In genomic region chr4:141477681-141478102, GRCm38 (mm10) we compare ENCODE assay signal across 8 mouse cellular contexts. TPM values are rescaled to one million over a fixed set of nuclear protein-coding genes. Genes with fewer than 3 reads are reported as not detected.
DNase-seq lines count a peak whose midpoint lies in the region; ATAC-seq lines count a peak whose summit lies in the region.
"Had no signal": no experiment of that assay in that cellular context is flagged by ENCODE, and none has a peak within 500 bp of the region (broad histone marks: within the 10 kb centered on the region; RNA-seq: fewer than 3 reads in every experiment).

No protein-coding gene starts in this region.

- WGBS in neural tube, embryonic 14.5 days: 84% methylated on average over 16 of the region's 16 CpGs

- peaks cover 84% of the 10 kb centered on the region for H3K36me3 ChIP-seq in neural tube, embryonic 14.5 days (ENCODE audit: control insufficient read depth, insufficient read depth, low read length)

- 0 out of 2 replicates have a peak overlapping the region, but pooled peaks have one; percentile 35 for H3K27ac ChIP-seq in neural tube, embryonic 14.5 days (ENCODE audit: low read depth, low read length)

- no peak overlapping the region for H3K9ac ChIP-seq in neural tube, embryonic 14.5 days (replicated peaks; ENCODE audit: low read depth, low read length)

- no peaks in the 10 kb centered on the region for H3K4me1 ChIP-seq in neural tube, embryonic 14.5 days (ENCODE audit: control insufficient read depth, insufficient read depth, low read length)

- H3K27me3 ChIP-seq in neural tube, embryonic 14.5 days (ENCODE audit: control insufficient read depth, insufficient read depth, low read length): no peaks in the 10 kb centered on the region

- no peak for DNase-seq in neural tube, embryonic 10.5 days (ENCODE audit: extremely low spot score, low spot score)
- DNase-seq in cerebellum, postnatal 14 days: peak; percentile 97 to 98
- DNase-seq in heart, adult 8-10 months (ENCODE audit: low spot score): peak; percentile 65
- peak; percentile 38 for DNase-seq in left cerebral cortex, adult 11 months (ENCODE audit: low spot score)
- DNase-seq in naive thymus-derived CD4-positive, alpha-beta T cell, adult 2 months (ENCODE audit: low read depth): peak; percentile 16
- no peak for DNase-seq in thymus, postnatal 14 days

- no peak for ATAC-seq in neural tube, embryonic 14.5 days (ENCODE audit: low read depth)

- H3K4me3 ChIP-seq in neural tube, embryonic 14.5 days (ENCODE audit: low read depth, low read length): no peak overlapping the region
- H3K4me3 ChIP-seq: myocyte had no signal

- H3K9me3 ChIP-seq in neural tube, embryonic 14.5 days (ENCODE audit: control insufficient read depth, low read length): no peaks in the 10 kb centered on the region

- no peak overlapping the region for H3K4me2 ChIP-seq in neural tube, embryonic 14.5 days (ENCODE audit: low read depth, low read length)

RNA-seq across cellular contexts. Expression of gene Zbtb17, which starts 33.2 kb away (rescaled TPM):
- polyA plus RNA-seq in neural tube, embryonic 14.5 days (2014; fragmentation: Nextera tagmentation; extraction: Ambion mirVana): 32.2 and 36.6 TPM in 2 replicates
- total RNA-seq in heart, adult 8-10 months (2022): 10 to 100 TPM; 24.8 to 28.4 (median 26.5) TPM

RNA-seq across cellular contexts. Expression of gene Srarp, which starts 41.8 kb away (rescaled TPM):
- 0.39 TPM in 1 of 2 replicates, not detected in the other for polyA plus RNA-seq in neural tube, embryonic 14.5 days (2014; fragmentation: Nextera tagmentation; extraction: Ambion mirVana)
- 1 to 10 TPM in 1 of 4 experiments, under 1 TPM in 3; 0.82 to 1.5 (median 0.93) TPM for total RNA-seq in heart, adult 8-10 months (2022)
- polyA plus RNA-seq: myocyte had no signal

RNA-seq across cellular contexts. Expression of gene Hspb7, which starts 57.1 kb away (rescaled TPM):
- polyA plus RNA-seq in neural tube, embryonic 14.5 days (2014; fragmentation: Nextera tagmentation; extraction: Ambion mirVana): 0.12 TPM in 1 of 2 replicates, not detected in the other
- 1,000 to 10,000 TPM; 1,512 to 1,942 (median 1,609) TPM for total RNA-seq in heart, adult 8-10 months (2022)

Comparison
In these comparisons a context has a peak if more than half of its experiments do, and no peak if none do; other contexts are left out.
1. DNase-seq: peak in cerebellum, postnatal 14 days (2 of 2), heart, adult 8-10 months (single experiment), left cerebral cortex, adult 11 months (single experiment) and naive thymus-derived CD4-positive, alpha-beta T cell, adult 2 months (single experiment); none in neural tube, embryonic 10.5 days (single experiment) and thymus, postnatal 14 days (single experiment).